Mouse (Mus musculus): ENCODE measurements at regions not wholly inside any gene's neighbourhood (a gene's known extent, or its start where the extent isn't known, plus 50 kb on each side); places are given as distances from the start of the nearest gene placed in this dataset.

GRCm38 (mm10) chr1:29057339-29057738 lies 277.3 kb upstream of the Gm597 start:
- DNase-seq (ENCODE audit: low spot score in 2 of 2) = no peak

DNA sequence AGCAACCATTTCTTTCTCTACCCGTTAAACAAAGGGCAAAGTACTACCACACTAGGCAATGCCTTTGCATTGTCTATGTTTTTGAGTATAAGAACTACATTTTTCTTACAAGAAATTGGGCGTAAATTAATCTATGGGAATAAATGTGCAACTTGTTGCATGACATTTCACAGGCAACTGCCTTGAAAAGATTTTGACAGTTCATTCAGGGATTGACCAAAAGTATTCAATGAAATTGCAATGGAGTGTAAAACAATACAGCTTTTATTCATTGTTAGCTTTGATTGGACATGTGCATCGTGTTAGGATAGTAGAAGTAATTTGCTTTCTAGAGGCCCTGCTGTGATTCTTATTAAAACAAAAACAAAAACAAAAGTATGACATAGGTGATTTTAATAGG lies 233.7 kb upstream of the Gm597 start:
- no peak for DNase-seq (ENCODE audit: low spot score in 2 of 2)

- no peak for DNase-seq (ENCODE audit: low spot score in 2 of 2)
Measured at GRCm38 (mm10) chr1:29001184-29001583, 221.1 kb upstream of the Gm597 start.

DNA sequence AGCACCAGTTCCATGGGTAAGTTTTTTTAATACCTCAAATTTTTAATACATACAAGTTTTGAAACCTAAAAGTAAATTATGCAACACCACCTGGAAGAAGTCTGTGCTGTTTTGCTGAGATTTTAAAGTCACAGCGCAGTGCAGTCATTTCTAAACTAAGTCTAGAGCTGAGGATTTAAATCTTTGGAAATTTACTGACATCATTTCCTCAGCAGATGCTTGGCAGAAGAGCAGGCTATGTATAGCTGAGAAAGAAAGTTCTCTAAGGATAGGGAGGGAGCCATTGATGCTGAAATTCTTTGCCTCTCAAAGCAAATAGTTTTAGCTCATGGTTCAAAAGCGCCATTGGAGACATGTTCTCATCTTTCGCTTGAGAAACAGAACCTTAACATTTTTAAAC lies 190.9 kb upstream of the Gm597 start:
- peak in 1 of 2 experiments; percentile 5 for DNase-seq (ENCODE audit: low spot score in 2 of 2)
